In genomic region chr16:62832481-62832880, GRCm38 (mm10) we compare ENCODE assay signal across 7 mouse cellular contexts. TPM values are rescaled to one million over a fixed set of nuclear protein-coding genes. Genes with fewer than 3 reads are reported as not detected.
DNase-seq lines count a peak whose midpoint lies in the region; ATAC-seq and TF ChIP-seq lines count a peak whose summit lies in the region.

No protein-coding gene starts in this region.

- H3K36me3 ChIP-seq in C2C12 (ENCODE audit: control insufficient read depth, insufficient read depth), result no peaks in the 10 kb centered on the region
- H3K36me3 ChIP-seq in E14TG2a.4 (ENCODE audit: insufficient read depth, low read length), result no peaks in the 10 kb centered on the region
- no peaks in the 10 kb centered on the region for H3K36me3 ChIP-seq in kidney, embryonic 16.5 days (ENCODE audit: insufficient read depth, low read length)
- no peaks in the 10 kb centered on the region for H3K36me3 ChIP-seq in midbrain, embryonic 14.5 days (ENCODE audit: control insufficient read depth, insufficient read depth, low read length)

- H3K27me3 ChIP-seq in C2C12 (ENCODE audit: control insufficient read depth, insufficient read depth, insufficient read length) (no peaks in the 10 kb centered on the region), E14TG2a.4 (ENCODE audit: insufficient read depth, low read length) (no peaks in the 10 kb centered on the region)
- H3K27me3 ChIP-seq in kidney, embryonic 16.5 days (ENCODE audit: insufficient read depth, low read length), result no peaks in the 10 kb centered on the region
- no peaks in the 10 kb centered on the region for H3K27me3 ChIP-seq in midbrain, embryonic 14.5 days (ENCODE audit: control insufficient read depth, insufficient read depth, low read length)

- no peaks in the 10 kb centered on the region; the same call in 1 of the 2 replicates for H3K4me1 ChIP-seq in E14TG2a.4 (replicated peaks; ENCODE audit: low read depth, low read length)
- no peaks in the 10 kb centered on the region for H3K4me1 ChIP-seq in kidney, embryonic 16.5 days (ENCODE audit: insufficient read depth, low read length)
- H3K4me1 ChIP-seq in midbrain, embryonic 14.5 days (ENCODE audit: control insufficient read depth, insufficient read depth, low read length), result no peaks in the 10 kb centered on the region

- WGBS in kidney, embryonic 16.5 days, result 15% methylated on average over 4 of the region's 4 CpGs
- 19% methylated on average over 4 of the region's 4 CpGs for WGBS in midbrain, embryonic 14.5 days

- H3K9ac ChIP-seq in kidney, embryonic 16.5 days (replicated peaks; ENCODE audit: low read length), result no peak overlapping the region
- H3K9ac ChIP-seq in midbrain, embryonic 14.5 days (replicated peaks; ENCODE audit: low read length), result no peak overlapping the region

- no peak overlapping the region; the same call in 1 of the 2 replicates for H3K27ac ChIP-seq in gastrocnemius, adult 2 months
- H3K27ac ChIP-seq in kidney, embryonic 16.5 days (ENCODE audit: low read length), result no peak overlapping the region
- H3K27ac ChIP-seq in midbrain, embryonic 14.5 days (replicated peaks; ENCODE audit: low read depth, low read length), result no peak overlapping the region

- no peak overlapping the region for H3K4me3 ChIP-seq in C2C12 (ENCODE audit: insufficient read depth, poor library complexity, severe bottlenecking)
- no peak overlapping the region for H3K4me3 ChIP-seq in E14TG2a.4 (replicated peaks; ENCODE audit: low read length)
- H3K4me3 ChIP-seq in gastrocnemius, adult 2 months, result no peak overlapping the region
- H3K4me3 ChIP-seq in kidney, embryonic 16.5 days (ENCODE audit: low read length), result no peak overlapping the region
- H3K4me3 ChIP-seq in midbrain, embryonic 14.5 days (replicated peaks; ENCODE audit: low read depth, low read length), result no peak overlapping the region

- peaks cover 2% of the 10 kb centered on the region for H3K79me3 ChIP-seq in C2C12 (ENCODE audit: low read depth)

- H3K79me2 ChIP-seq in C2C12 (ENCODE audit: control insufficient read depth, insufficient read depth), result peaks cover 9% of the 10 kb centered on the region

- ATAC-seq in kidney, embryonic 16.5 days (ENCODE audit: low FRiP score, low TSS enrichment), result peak; percentile 69; the same call in 1 of the 2 replicates
- ATAC-seq in midbrain, embryonic 14.5 days (ENCODE audit: low FRiP score, low TSS enrichment), result no peak

- peak; percentile 35 to 42 for DNase-seq in cerebellum, adult 18-20 months
- DNase-seq in gastrocnemius, adult 2 months, result peak; percentile 56
- DNase-seq in midbrain, embryonic 14.5 days, result peak; percentile 76
- peak; percentile 56 for DNase-seq in testis, postnatal 10 days (ENCODE audit: low spot score)

- TF ChIP-seq CTCF in C2C12 (IDR thresholded peaks at IDR 0.05; ENCODE audit: control insufficient read depth, insufficient read depth, insufficient read length) (peak; percentile 14), E14TG2a.4 (conservative IDR thresholded peaks at IDR 0.05; ENCODE audit: low read length) (peak; percentile 97)
- TF ChIP-seq CTCF in gastrocnemius, adult 2 months (IDR thresholded peaks at IDR 0.05), result peak; percentile 89

- no peak overlapping the region for H3ac ChIP-seq in C2C12 (ENCODE audit: control insufficient read depth, insufficient read length, low read depth)

- H3K9me3 ChIP-seq in E14TG2a.4 (ENCODE audit: low read length), result no peaks in the 10 kb centered on the region
- H3K9me3 ChIP-seq in kidney, embryonic 16.5 days (ENCODE audit: low read length), result no peaks in the 10 kb centered on the region
- no peaks in the 10 kb centered on the region for H3K9me3 ChIP-seq in midbrain, embryonic 14.5 days (ENCODE audit: control insufficient read depth, low read length)

- no peak overlapping the region for H3K4me2 ChIP-seq in kidney, embryonic 16.5 days (replicated peaks; ENCODE audit: low read depth, low read length)
- H3K4me2 ChIP-seq in midbrain, embryonic 14.5 days (ENCODE audit: low read length), result no peak overlapping the region

- intact Hi-C loops in gastrocnemius, adult 2 months (cut with DNase I), result no loop called here

TF ChIP-seq in C2C12, 6 proteins besides CTCF, POLR2A, EP300 and RAD21:
- TF ChIP-seq MYOG (IDR thresholded peaks at IDR 0.05; ENCODE audit: control insufficient read depth, extremely low read depth, insufficient read length) (no peak), CEBPB (IDR thresholded peaks at IDR 0.05; ENCODE audit: low read depth) (no peak), MAX (IDR thresholded peaks at IDR 0.05) (no peak), FOSL1 (IDR thresholded peaks at IDR 0.05; ENCODE audit: insufficient read depth, low read length, poor library complexity, severe bottlenecking) (no peak), MYOD1 (IDR thresholded peaks at IDR 0.05; ENCODE audit: control insufficient read depth, insufficient read length, low read depth) (no peak), USF1 (IDR thresholded peaks at IDR 0.05; ENCODE audit: low read depth) (no peak)

RNA-seq across cellular contexts. Expression of gene Arl13b, which starts 14.4 kb away (rescaled TPM):
- polyA plus RNA-seq in C2C12 (2012; fragmentation: generic; extraction: Trizol), result 4.4 TPM
- 1 to 10 TPM; 4.7 TPM for total RNA-seq in gastrocnemius, adult 2 months (2021)
- polyA plus RNA-seq in kidney, embryonic 16.5 days (2015; fragmentation: Nextera tagmentation; extraction: Ambion mirVana), result 19.2 and 20.8 TPM in 2 replicates
- 10.8 and 13.4 TPM in 2 replicates for polyA plus RNA-seq in midbrain, embryonic 14.5 days (2014; fragmentation: Nextera tagmentation; extraction: Ambion mirVana)

RNA-seq across cellular contexts. Expression of gene Stx19, which starts 18.0 kb away (rescaled TPM):
- polyA plus RNA-seq in C2C12 (2012; fragmentation: generic; extraction: Trizol), result 0.01 TPM
- total RNA-seq in gastrocnemius, adult 2 months (2021), result not detected
- polyA plus RNA-seq in kidney, embryonic 16.5 days (2015; fragmentation: Nextera tagmentation; extraction: Ambion mirVana), result 0.37 and 0.48 TPM in 2 replicates
- polyA plus RNA-seq in midbrain, embryonic 14.5 days (2014; fragmentation: Nextera tagmentation; extraction: Ambion mirVana), result 0.20 and 0.39 TPM in 2 replicates

RNA-seq across cellular contexts. Expression of gene Pros1, which starts 21.6 kb away (rescaled TPM):
- polyA plus RNA-seq in C2C12 (2012; fragmentation: generic; extraction: Trizol), result 6.6 TPM
- total RNA-seq in gastrocnemius, adult 2 months (2021), result 1 to 10 TPM; 5.4 to 8.4 TPM
- polyA plus RNA-seq in kidney, embryonic 16.5 days (2015; fragmentation: Nextera tagmentation; extraction: Ambion mirVana), result 34.7 and 37.9 TPM in 2 replicates
- polyA plus RNA-seq in midbrain, embryonic 14.5 days (2014; fragmentation: Nextera tagmentation; extraction: Ambion mirVana), result 5.6 and 11.2 TPM in 2 replicates

RNA-seq across cellular contexts. Expression of gene Nsun3, which starts 45.9 kb away (rescaled TPM):
- polyA plus RNA-seq in C2C12 (2012; fragmentation: generic; extraction: Trizol), result 1.8 TPM
- 1 to 10 TPM; 6.8 to 7.7 TPM for total RNA-seq in gastrocnemius, adult 2 months (2021)
- polyA plus RNA-seq in kidney, embryonic 16.5 days (2015; fragmentation: Nextera tagmentation; extraction: Ambion mirVana), result 9.1 and 10.9 TPM in 2 replicates
- 12.2 and 13.3 TPM in 2 replicates for polyA plus RNA-seq in midbrain, embryonic 14.5 days (2014; fragmentation: Nextera tagmentation; extraction: Ambion mirVana)

Comparison
In these comparisons a context has a peak if more than half of its experiments do, and no peak if none do; other contexts are left out.
1. CTCF ChIP-seq: peak in every context shown above with its lines; median percentile 97 in E14TG2a.4; 89 in gastrocnemius, adult 2 months; 14 in C2C12.